Mouse (Mus musculus) urinary bladder, adult 18-20 months (tissue): ENCODE results near the gene Sptbn4.
"Not testable (repeated sequence)": the region's sequence is repeated elsewhere in the genome, so short reads cannot be mapped to it uniquely, and the experiment has no call there.

ENCODE experiments used
- DNase-seq, 2 experiments: peaks; one replicate each; pipeline ENCODE4 v3.0.0; 2022; ENCODE audit warnings: low spot score in 2 of 2, mixed read lengths in 2 of 2

Gene Sptbn4

GRCm38 (mm10) chr7:27447419-27448286 lies at the start of gene Sptbn4, which contains the start of gene Blvrb:
Gene Sptbn4, minus strand, starts transcription at chr7:27447686.
Gene Blvrb, plus strand, starts transcription at chr7:27447978.
- peak; percentile 95 to 99 for DNase-seq

- DNase-seq: not testable (repeated sequence)
Measured at GRCm38 (mm10) chr7:27494659-27495367, 47.3 kb upstream of the Sptbn4 start.

GRCm38 (mm10) chr7:27493450-27493849 lies 46.0 kb upstream of the Sptbn4 start:
- no peak for DNase-seq

GRCm38 (mm10) chr7:27493022-27493421 lies 45.5 kb upstream of the Sptbn4 start:
- DNase-seq: no peak

GRCm38 (mm10) chr7:27491856-27492255 lies 44.4 kb upstream of the Sptbn4 start:
- no peak for DNase-seq

- peak; percentile 92 to 95 for DNase-seq
Measured at GRCm38 (mm10) chr7:27490543-27491329, 43.2 kb upstream of the Sptbn4 start.

GRCm38 (mm10) chr7:27490227-27490542 lies 42.7 kb upstream of the Sptbn4 start:
- DNase-seq: no peak

- DNase-seq: no peak
Measured at GRCm38 (mm10) chr7:27489270-27489869, 41.9 kb upstream of the Sptbn4 start.

GRCm38 (mm10) chr7:27487740-27488268 lies 40.3 kb upstream of the Sptbn4 start:
- peak in 1 of 2 experiments; percentile 37 for DNase-seq

GRCm38 (mm10) chr7:27486770-27487697 lies 39.5 kb upstream of the Sptbn4 start, which contains the start of gene Sertad1:
Gene Sertad1, plus strand, starts transcription at chr7:27486910.
- peak; percentile 99 to 100 for DNase-seq

- no peak for DNase-seq
Measured at GRCm38 (mm10) chr7:27486102-27486769, 38.8 kb upstream of the Sptbn4 start.

- no peak for DNase-seq
Measured at GRCm38 (mm10) chr7:27483860-27484259, 36.4 kb upstream of the Sptbn4 start.

- peak; percentile 85 to 94 for DNase-seq
Measured at GRCm38 (mm10) chr7:27481627-27481969, 34.1 kb upstream of the Sptbn4 start.

GRCm38 (mm10) chr7:27480927-27481626 lies 33.6 kb upstream of the Sptbn4 start:
- DNase-seq: no peak

- DNase-seq: no peak
Measured at GRCm38 (mm10) chr7:27480506-27480905, 33.0 kb upstream of the Sptbn4 start.

GRCm38 (mm10) chr7:27479750-27480149 lies 32.3 kb upstream of the Sptbn4 start:
- no peak for DNase-seq

- DNase-seq: no peak
Measured at GRCm38 (mm10) chr7:27478561-27478960, 31.1 kb upstream of the Sptbn4 start.

- no peak for DNase-seq
Measured at GRCm38 (mm10) chr7:27476098-27476635, 28.7 kb upstream of the Sptbn4 start.

- DNase-seq: no peak
Measured at GRCm38 (mm10) chr7:27475596-27475995, 28.1 kb upstream of the Sptbn4 start.
